Mouse (Mus musculus): ENCODE measurements around the gene Kcne2.

Kcne2 gene

DNA sequence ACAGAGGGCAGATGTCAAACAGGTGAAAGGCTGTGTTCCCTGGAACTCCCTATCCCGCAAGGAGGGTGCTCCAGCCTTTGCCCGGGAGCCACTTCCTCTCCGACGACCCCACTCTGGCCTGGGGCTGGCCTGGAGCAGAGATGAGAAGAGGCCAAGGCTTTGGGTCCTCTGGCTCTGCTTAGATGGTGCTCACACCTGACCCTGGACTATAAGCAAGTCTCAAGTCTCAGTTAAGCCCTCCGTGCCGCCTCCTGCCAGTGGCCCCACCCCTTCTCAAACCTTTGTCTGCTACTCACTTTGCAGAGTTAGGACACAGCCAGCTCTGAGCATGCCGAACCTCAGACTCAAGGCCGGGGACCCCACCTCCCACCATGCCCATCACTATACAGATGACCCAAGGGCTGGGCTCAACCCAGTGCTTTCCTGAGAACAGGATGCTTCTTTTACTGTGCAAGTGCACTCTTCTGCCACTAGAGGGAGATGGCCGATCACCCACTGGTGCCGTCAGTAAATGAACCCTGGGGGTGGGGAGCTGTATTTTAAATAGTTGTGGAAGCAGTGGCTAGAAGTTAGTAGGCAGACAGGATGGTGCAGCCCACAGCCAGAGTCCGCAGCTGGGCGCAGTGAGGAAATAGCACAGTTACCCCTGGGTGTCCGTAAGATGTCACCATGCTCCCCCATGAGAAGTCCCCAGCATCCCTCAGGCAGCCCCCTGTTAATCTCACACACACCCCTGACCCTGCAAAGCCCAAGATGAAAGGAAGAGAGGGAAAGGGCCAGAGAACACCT, 22.0 kb downstream of the Kcne2 start:
- DNase-seq: peak; percentile 34 to 35

DNA sequence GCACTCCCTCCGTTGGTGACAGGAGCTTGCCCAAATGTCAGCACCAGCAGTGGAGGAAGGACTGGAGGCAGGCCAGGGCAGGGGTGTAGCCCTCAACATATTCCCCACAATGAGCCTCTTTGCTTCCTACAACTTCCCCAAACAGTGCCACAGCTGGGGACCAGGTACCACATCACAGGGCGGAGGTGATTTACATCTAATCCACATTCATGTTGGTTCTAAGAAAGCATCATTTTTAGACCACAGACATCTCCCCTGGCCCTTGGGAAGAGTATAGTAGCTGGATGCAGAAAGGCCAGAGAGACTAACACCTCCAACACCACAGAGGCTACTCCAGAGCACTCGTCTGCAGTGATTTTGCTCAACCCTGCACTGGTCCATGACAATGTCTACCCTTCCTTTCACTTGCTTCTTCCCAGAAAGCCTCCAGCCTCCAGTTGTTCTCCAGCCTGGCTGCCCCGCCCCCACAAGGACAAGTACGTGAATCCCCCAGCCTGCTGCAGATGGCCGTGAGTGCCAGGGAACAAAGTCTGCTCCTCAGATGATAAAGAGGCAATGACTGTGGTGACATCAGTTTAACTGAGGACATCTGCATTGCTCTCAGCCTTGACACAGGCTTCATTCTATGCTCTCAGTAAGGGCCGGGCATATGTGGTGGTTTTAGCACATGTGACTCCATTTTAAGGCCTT, 24.0 kb downstream of the Kcne2 start:
- DNase-seq: no peak

DNA sequence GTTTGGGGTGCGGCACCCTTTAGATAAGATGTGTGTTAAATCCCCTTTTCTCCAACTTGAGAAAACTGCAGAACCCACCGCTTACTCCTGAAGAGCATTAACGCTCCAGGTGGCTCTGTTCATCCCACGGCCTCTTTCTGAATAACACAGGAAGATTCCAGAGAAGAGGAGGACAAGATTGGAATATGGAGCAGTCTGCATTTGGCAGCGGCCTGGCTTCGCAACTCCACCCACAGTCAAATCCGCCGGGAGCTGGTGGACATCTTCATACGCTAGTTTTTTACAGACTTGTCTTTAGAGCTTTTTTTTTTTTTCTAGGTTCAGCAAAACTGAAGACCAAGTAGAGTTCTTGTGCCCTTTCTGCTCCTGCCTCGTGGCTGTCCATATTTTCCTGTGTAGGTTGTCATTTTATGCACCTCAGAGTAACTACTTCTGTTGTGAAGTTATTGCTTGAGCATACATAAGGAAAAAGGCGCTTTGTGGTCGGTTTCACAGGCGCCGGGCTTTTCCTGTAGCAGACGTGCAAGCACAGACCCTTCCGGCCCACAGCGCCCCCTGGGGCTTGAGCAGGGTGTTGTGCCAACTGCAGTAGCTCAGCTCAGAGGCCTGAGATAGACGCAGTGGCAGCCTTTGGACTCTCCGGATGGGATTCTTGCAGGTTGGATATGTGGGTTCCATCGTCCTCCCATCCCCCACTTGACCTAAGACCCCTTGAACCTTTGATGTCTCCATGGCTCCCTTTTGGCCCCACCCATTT, 27.3 kb downstream of the Kcne2 start:
- DNase-seq: peak in 1 of 2 experiments; percentile 36

DNA sequence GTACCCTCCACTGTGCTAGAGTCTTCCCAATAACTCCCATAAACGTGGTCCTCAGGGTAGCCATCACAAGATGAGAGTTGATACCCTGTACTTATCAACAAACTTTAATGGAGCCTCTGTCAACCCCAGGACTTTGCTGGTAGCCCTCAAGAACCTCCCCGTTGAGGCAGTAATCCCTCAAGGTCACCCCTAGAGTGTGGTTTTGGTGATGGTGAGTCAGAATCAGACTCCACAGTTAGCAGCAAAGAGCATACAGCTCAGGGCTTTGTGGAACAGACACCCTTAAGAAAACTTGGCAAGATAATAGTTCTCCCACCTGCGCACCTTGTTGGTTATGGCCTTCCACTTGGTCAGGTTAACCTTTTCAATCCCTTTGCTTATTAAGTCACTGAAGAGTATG, 28.2 kb downstream of the Kcne2 start:
- no peak for DNase-seq

DNA sequence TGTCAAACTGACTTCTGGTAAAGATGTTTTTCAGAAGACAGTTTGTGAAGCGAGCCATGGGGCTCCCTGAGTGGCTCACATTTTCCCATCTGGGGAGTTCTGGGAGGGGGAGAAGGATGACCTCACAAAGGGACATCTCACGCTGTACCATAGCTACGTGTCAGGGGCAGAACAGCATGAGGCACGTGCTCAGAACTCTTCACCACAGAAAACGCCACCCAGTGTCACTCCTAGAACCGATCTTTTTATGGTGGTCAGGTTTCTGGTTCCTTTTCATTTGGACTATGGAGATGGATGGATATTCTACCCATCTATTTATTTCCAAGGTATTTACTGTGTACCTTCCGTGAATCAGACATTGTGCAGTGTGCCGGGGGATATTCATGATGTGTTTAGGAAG, 29.2 kb downstream of the Kcne2 start, which contains the start of gene Fam243:
TSS of gene Fam243 (minus strand) at position 101 of the 400 bp plus-strand sequence.
- DNase-seq: no peak

DNA sequence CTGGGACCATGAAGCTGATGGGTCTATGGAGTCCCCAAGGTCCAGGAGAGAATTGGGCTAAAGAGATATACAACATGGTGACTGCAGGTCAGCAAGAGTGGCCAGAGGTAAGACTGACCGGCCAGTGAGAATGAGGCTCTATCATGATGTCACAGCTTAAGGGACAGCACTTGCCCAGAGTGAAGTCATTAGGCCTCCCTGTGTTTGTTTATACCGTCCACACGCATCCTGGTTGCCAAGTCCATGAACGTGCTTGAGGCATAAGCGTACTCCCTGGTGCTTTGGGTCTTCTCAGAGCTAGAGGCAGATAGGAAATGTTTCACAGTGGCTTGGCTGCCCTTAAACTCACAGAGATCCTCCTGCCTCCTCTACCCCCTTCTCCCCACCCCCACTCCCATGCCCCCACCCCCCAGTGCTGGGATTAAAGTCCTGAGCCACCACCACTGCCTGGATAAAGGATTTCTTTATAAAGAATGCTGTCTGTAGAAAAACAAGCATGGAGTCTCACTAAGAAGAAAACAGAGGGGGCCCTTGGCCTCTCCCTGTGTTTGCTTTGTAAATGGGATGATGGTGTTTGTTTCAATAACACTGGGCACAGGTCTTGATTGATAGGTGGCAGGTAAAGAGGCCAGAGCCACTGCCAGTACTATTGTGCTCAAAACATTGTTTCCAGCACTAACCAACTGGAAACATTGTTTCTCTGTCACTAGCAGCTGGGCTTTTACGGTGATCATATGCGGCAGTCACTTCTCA, 32.3 kb downstream of the Kcne2 start:
- no peak for DNase-seq

DNA sequence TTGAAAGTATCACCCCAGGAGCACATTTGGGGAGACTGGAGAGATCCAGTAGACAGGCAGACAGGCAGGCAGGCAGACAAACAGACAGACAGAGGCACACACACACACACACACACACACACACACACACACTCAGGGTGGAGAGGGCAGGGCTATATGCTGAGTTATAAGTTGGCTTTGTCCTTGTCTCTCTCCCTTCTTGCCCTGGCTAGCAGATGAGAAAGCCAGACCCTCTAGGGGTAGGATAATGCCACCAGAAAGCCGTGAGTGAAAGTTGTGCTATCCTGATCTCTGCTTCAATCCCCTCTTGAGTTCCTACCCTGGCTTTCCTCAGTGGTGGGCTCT, 32.8 kb downstream of the Kcne2 start:
- no peak for DNase-seq

DNA sequence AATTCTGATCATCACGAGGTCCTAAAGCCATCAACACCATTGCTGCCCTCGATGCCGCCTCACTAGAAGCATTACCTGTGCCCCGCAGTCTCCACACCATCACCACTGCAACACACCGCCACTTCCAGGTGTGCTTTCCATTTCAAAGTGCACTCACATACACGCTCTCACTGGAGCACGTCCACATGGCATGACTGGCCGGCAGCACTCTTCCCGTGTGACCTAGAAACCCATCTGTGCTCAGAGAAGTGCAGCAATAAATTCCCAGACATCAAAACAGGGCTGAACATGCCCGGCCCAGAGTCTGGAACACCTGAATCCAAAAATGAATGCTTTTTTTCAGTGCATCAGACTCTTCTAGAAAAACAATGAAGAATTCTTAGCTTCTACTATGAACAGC, 35.7 kb downstream of the Kcne2 start:
- DNase-seq: peak; percentile 65 to 69

DNA sequence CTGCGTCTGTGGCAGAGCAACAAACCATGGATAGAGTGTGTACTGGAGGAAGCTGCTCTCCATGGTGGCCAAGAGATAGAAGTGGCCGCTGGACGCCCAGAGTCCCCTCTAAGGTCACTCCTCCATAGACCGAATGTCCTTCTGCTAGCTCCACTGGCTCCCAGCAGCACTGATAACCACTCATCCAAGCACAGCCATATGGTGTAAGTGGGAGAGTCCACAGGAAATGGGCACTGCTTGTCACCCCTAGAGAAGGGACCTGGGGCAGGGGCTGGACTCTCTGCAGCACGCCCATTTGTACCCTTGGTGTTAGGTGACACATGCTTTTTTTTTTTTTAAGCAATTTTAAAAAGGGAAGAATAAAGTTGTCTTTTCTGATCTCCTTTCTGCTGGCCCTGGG, 38.8 kb downstream of the Kcne2 start:
- peak; percentile 47 to 52 for DNase-seq

DNA sequence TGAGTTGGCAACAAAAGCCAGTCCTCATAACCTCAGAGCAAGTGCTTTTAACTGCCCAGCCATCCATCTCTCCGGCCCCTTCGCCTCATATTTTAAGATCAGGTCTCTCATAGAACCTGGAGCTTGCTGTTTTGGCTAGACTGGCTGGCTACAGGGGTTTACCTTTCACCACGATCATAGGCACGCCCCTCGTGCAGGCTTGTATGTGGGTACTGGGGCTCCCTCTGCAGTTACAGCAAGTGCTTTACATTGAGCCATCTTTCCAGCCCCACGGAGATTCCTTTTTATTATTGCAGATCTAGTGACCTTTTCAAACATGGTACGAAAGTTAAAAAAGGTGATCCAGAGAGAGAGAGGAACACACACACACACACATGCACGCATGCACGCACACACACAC, 42.4 kb downstream of the Kcne2 start:
- DNase-seq: no peak

DNA sequence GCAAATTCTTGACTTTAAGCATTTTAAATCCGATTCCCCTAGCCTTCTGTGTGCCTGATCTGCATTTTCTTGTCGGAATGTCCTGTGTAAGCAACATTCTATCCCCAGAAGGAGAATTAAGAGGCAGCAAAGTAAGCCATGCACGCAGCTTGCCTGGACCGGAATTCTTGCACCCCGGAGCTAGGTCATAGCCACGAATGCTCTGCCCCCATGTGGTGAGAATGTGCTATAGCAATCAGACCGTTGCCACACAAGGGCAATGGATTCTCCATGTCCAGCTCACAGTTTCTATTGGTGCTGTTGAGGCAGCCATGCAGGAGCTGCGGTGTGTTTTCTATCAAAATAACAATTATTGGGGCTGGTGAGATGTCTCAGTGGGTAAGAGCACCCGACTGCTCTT, 44.1 kb downstream of the Kcne2 start:
- DNase-seq: peak; percentile 80 to 85

DNA sequence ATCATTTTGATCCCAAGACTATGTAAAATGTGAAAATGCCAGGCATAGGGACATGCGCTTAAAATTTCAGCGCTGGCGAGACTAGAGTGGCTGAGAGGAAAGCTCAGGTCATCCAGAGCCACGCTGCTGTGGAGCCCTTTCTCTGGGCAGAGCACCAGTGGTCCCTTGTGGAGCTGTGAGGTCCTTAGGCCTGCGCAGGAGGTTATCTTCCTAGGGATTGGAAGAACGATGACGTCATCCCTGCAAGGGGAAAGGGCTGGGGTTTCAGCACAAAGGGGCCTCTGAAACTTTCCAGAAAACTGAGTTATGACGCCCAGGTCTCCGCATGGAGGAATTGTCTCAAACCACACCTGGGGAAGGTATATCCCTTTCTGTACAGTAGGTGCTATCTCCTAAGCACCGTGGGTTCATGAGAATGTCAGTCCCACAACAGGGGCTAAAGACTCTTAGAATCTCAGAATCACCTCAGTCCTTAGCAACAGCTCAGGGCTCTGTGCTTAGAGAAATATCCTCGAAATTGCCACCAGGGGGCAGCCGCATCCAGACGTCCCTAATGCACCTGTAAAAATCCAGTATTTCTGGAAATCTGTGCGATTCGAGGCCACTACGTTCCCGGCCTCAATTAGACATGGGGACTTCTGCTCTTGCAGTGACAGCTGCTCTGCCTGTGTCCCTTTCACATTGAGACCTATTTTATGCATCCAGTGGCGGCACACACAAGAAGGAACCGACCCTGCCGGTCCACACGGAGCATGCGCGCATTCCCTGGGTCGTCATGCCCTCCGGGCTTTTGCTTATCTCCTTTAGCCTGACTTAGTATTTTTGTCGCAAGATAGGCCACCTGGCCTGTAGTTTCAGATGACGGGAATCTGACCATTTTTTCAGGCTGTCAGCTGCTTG, 48.7 kb downstream of the Kcne2 start:
- DNase-seq: peak; percentile 79 to 81

DNA sequence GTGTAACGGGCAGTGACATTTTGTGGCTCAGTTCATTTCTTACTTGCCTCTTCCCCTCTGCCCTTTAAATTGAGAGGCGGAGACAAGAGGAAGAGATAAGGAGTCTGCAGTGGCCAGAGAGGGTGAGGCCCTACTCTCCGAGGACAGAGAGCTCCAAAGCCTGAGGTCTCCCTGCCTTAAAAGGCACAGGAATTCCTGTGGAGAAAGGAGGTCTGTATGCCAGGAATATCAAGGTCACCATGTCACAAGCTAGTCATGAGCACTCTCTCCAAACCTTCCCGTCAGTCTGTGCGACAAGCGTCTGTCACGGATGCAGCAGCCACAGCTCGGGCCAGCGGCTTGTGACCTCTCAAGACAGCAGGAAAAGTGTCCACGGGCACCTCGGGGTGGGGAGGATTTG, 53.0 kb downstream of the Kcne2 start:
- no peak for DNase-seq

DNA sequence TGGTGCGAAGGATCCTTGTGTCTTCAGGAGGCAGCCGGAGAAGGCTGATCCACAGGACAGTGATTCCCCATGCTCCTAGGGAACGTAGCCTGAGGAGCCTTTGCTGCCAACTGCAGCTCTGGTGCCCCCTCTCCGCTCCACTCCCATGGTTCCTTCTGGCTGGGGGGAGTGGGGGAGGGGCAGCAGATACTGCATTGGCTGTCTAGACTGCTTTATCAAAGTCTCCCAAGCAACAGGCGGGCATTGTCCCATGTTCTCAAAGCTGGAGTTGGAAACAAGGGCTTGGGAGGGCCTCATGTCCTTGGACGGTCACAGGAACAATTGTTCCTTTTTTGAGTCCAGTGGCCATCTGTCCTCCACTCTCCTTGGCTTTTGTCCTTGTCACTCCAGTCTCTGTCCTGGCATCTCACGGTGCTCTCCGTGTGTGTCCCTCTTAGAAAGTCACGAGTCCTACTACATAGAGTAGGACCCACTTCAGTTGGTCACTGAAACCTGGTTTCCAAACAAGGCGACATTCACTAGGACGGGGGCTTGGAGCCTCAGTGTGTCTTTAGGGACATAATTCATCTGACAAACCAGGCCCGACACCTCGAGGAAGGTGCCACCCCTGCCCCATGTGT, 54.2 kb downstream of the Kcne2 start:
- DNase-seq: no peak
